Comparison of ENCODE assay signal across 21 mouse cellular contexts in the genomic region with DNA sequence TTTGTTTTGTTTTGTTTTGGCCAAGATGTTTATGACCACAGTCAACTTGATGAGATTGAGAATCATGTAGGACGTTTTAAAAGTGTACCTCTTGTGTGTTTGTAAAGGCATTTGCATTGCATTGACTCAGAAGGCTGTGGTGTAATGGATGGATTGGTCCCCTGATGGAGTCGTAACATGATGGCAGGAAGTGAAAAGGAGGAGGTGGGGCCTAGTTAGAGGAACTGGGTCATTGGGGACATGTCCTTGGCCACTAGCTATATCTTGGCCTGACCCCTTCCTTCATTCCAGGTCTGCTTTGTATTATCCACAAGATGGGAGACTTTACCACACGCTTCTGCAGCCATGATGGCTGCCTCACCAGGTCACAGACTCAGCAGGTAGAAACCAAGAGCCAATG. TPM values are rescaled to one million over a fixed set of nuclear protein-coding genes. Genes with fewer than 3 reads are reported as not detected.
A peak's percentile ranks its signal among the peaks of the same experiment; 100 is the strongest.
DNase-seq lines count a peak whose midpoint lies in the region; TF ChIP-seq lines count a peak whose summit lies in the region.
"Had no signal": no experiment of that assay in that cellular context is flagged by ENCODE, and none has a peak within 500 bp of the region (broad histone marks: within the 10 kb centered on the region; RNA-seq: fewer than 3 reads in every experiment).

No protein-coding gene starts in this region.

- TF ChIP-seq EP300 in MEL (IDR thresholded peaks at IDR 0.05; ENCODE audit: low read depth in 1 of 2, low read length in 2 of 2), result no peak

- TF ChIP-seq CTCF in MEL (IDR thresholded peaks at IDR 0.05 in 2 of 3, conservative IDR thresholded peaks at IDR 0.05 in 1 of 3; ENCODE audit: control insufficient read depth in 1 of 3, insufficient read depth in 1 of 3, low read depth in 2 of 3, low read length in 3 of 3, poor library complexity in 1 of 3, severe bottlenecking in 1 of 3), result no peak

- no peak overlapping the region for H3K4me3 ChIP-seq in MEL (ENCODE audit: control insufficient read depth in 1 of 2, insufficient read depth in 1 of 2, low read depth in 2 of 2, low read length in 2 of 2)
- H3K4me3 ChIP-seq: embryonic facial prominence, embryonic 10.5 days; embryonic facial prominence, embryonic 12.5 days; forebrain, embryonic 13.5 days; forebrain, embryonic 15.5 days had no signal

- no peak for TF ChIP-seq RAD21 in MEL (IDR thresholded peaks at IDR 0.05; ENCODE audit: low read depth, low read length)

- H3K79me2 ChIP-seq in MEL (ENCODE audit: control insufficient read depth, insufficient read depth, low read length, poor library complexity), result peaks cover 6% of the 10 kb centered on the region; the same call in 1 of the 2 replicates

- TF ChIP-seq POLR2A in MEL (IDR thresholded peaks at IDR 0.05; ENCODE audit: control insufficient read depth in 1 of 2, insufficient read depth in 1 of 2, low read depth in 1 of 2, low read length in 2 of 2, poor library complexity in 1 of 2), result no peak; a peak in 1 of 4 replicates

- H3K27me3 ChIP-seq in MEL (ENCODE audit: control insufficient read depth in 1 of 2, insufficient read depth in 2 of 2, low read length in 2 of 2), result no peaks in the 10 kb centered on the region
- H3K27me3 ChIP-seq in splenic B cell, adult 2 months (ENCODE audit: control insufficient read depth, insufficient read depth, low read length, poor library complexity, severe bottlenecking), result no peaks in the 10 kb centered on the region
- H3K27me3 ChIP-seq: embryonic facial prominence, embryonic 12.5 days; forebrain, embryonic 13.5 days; forebrain, embryonic 15.5 days; Patski had no signal

- peaks cover 22 to 48% of the 10 kb centered on the region in 2 experiments for H3K4me1 ChIP-seq in MEL (ENCODE audit: control insufficient read depth in 1 of 2, insufficient read depth in 2 of 2, low read length in 2 of 2)

- H3K9ac ChIP-seq in MEL (ENCODE audit: control insufficient read depth, low read depth, low read length, poor library complexity, severe bottlenecking), result no peak overlapping the region
- H3K9ac ChIP-seq: embryonic facial prominence, embryonic 12.5 days; forebrain, embryonic 13.5 days; forebrain, embryonic 15.5 days; forebrain, postnatal 0 days had no signal

- H3K36me3 ChIP-seq in MEL (ENCODE audit: control insufficient read depth in 1 of 2, insufficient read depth in 2 of 2, low read length in 2 of 2), result peaks cover 0 to 42% of the 10 kb centered on the region in 2 experiments; a peak in 2 of 4 replicates
- no peaks in the 10 kb centered on the region for H3K36me3 ChIP-seq in splenic B cell, adult 2 months (ENCODE audit: control insufficient read depth, insufficient read depth, low read length, poor library complexity, severe bottlenecking)
- H3K36me3 ChIP-seq: embryonic facial prominence, embryonic 10.5 days; embryonic facial prominence, embryonic 12.5 days; forebrain, embryonic 15.5 days; G1E had no signal

- no peak overlapping the region for H3K27ac ChIP-seq in MEL (ENCODE audit: control insufficient read depth, low read depth, low read length)
- H3K27ac ChIP-seq: embryonic facial prominence, embryonic 10.5 days; embryonic facial prominence, embryonic 12.5 days; forebrain, embryonic 13.5 days; forebrain, embryonic 15.5 days had no signal

- H3K9me3 ChIP-seq in MEL (replicated peaks; ENCODE audit: insufficient read depth, low read length), result no peaks in the 10 kb centered on the region
- H3K9me3 ChIP-seq: embryonic facial prominence, embryonic 10.5 days; embryonic facial prominence, embryonic 12.5 days; forebrain, embryonic 13.5 days; forebrain, embryonic 15.5 days; G1E had no signal

- no peak for DNase-seq in MEL (ENCODE audit: low read depth, low spot score)
- peak; percentile 34 for DNase-seq in induced T-regulatory cell, adult 2 months (ENCODE audit: low read depth)
- DNase-seq in splenic B cell, adult 2 months (ENCODE audit: low read depth, low spot score), result peak; percentile 35
- no peak for DNase-seq in MN1 (ENCODE audit: low spot score)
- no peak for DNase-seq in gastrocnemius, postnatal 10 days
- DNase-seq in spleen, postnatal 36 days (ENCODE audit: low spot score in 2 of 2), result no peak
- DNase-seq: adrenal gland, adult 8-10 months; adrenal gland, postnatal 14 days; adrenal gland, postnatal 36 days; cerebellum, adult 11-12 months; cerebellum, adult 2 months; cerebellum, adult 9-10 months; cerebellum, postnatal 10 days; cerebellum, postnatal 25 days; forebrain, postnatal 0 days had no signal

TF ChIP-seq in MEL, 35 proteins besides CTCF, POLR2A, EP300 and RAD21:
- 0 out of 2 replicates have a peak, but pooled peaks have one; percentile 3 for TF ChIP-seq SMC3 (IDR thresholded peaks at IDR 0.05; ENCODE audit: low read depth, low read length)
- no peak for TF ChIP-seq TAL1 (IDR thresholded peaks at IDR 0.05; ENCODE audit: low read length)

RNA-seq across cellular contexts. Expression of a gene that starts 50.7 kb away (rescaled TPM):
- total RNA-seq in MEL (2012; rRNA removed), result not detected in 2 replicates
- polyA plus RNA-seq in MEL (2012; ENCODE audit: insufficient read depth in 1 of 2, insufficient read length in 2 of 2, low read depth in 1 of 2, low replicate concordance in 2 of 2, missing spikeins in 1 of 2), result not detected
- under 1 TPM; 0.18 to 0.33 TPM for total RNA-seq in gastrocnemius, postnatal 10 days (2021)
- polyA plus RNA-seq: G1E had no signal

Comparison
In these comparisons a context has a peak if more than half of its experiments do, and no peak if none do; other contexts are left out.
1. DNase-seq: peak in induced T-regulatory cell, adult 2 months (single experiment) and splenic B cell, adult 2 months (single experiment); none in MEL (single experiment), MN1 (single experiment), gastrocnemius, postnatal 10 days (single experiment) and spleen, postnatal 36 days (0 of 2).